Mouse (Mus musculus) testis, postnatal 14 days (tissue): ENCODE results near the gene Hist1h2bf.
"Not testable (repeated sequence)": the region's sequence is repeated elsewhere in the genome, so short reads cannot be mapped to it uniquely, and the experiment has no call there.

Experiments
- DNase-seq: peaks from one replicate; pipeline ENCODE4 v3.0.0; 2021; ENCODE audit warnings: low spot score

Gene Hist1h2bf

GRCm38 (mm10) chr13:23586940-23587225 is 12.9 kb upstream of the Hist1h2bf start:
- no peak for DNase-seq

- no peak for DNase-seq
Observed at GRCm38 (mm10) chr13:23586099-23586939, 12.3 kb upstream of the Hist1h2bf start.

GRCm38 (mm10) chr13:23585442-23586098 is 11.6 kb upstream of the Hist1h2bf start:
- peak; percentile 79 for DNase-seq

- DNase-seq = peak; percentile 41
Observed at GRCm38 (mm10) chr13:23585029-23585441, 11.0 kb upstream of the Hist1h2bf start.

- DNase-seq = no peak
Observed at GRCm38 (mm10) chr13:23584331-23584730, 10.3 kb upstream of the Hist1h2bf start.

GRCm38 (mm10) chr13:23583387-23584068 is 9.5 kb upstream of the Hist1h2bf start:
- no peak for DNase-seq

- no peak for DNase-seq
Observed at GRCm38 (mm10) chr13:23582219-23583056, 8.4 kb upstream of the Hist1h2bf start.

- DNase-seq = peak; percentile 95
Observed at GRCm38 (mm10) chr13:23581408-23582218, 7.6 kb upstream of the Hist1h2bf start, which contains the start of gene Hist1h4d. Gene Hist1h4d (plus strand): TSS chr13:23581598.

- DNase-seq = no peak
Observed at GRCm38 (mm10) chr13:23577835-23578234, 3.8 kb upstream of the Hist1h2bf start.

- no peak for DNase-seq
Observed at GRCm38 (mm10) chr13:23576906-23577639, 3.1 kb upstream of the Hist1h2bf start.

- no peak for DNase-seq
Observed at GRCm38 (mm10) chr13:23576351-23576881, 2.4 kb upstream of the Hist1h2bf start.

- not testable (repeated sequence) for DNase-seq
Observed at GRCm38 (mm10) chr13:23575864-23576313, 1.9 kb upstream of the Hist1h2bf start.

- DNase-seq = peak; percentile 49
Observed at GRCm38 (mm10) chr13:23575271-23575851, 1.4 kb upstream of the Hist1h2bf start, which contains the start of gene Hist1h3d. Gene Hist1h3d (plus strand): TSS chr13:23575763.

- not testable (repeated sequence) for DNase-seq
Observed at GRCm38 (mm10) chr13:23574546-23575170, 662 bp upstream of the Hist1h2bf start.

- peak; percentile 8 for DNase-seq
Observed at GRCm38 (mm10) chr13:23573034-23573897, 730 bp downstream of the Hist1h2bf start.

GRCm38 (mm10) chr13:23572218-23573033 is 1.6 kb downstream of the Hist1h2bf start:
- DNase-seq = no peak
